Mouse (Mus musculus) urinary bladder, adult 2 months (tissue): ENCODE measurements at regions not wholly inside any gene's neighbourhood (a gene's known extent, or its start where the extent isn't known, plus 50 kb on each side); places are given as distances from the start of the nearest gene placed in this dataset.

Experiments
- DNase-seq: peaks from one replicate; pipeline ENCODE4 v3.0.0; 2022; ENCODE audit warnings: low spot score

GRCm38 (mm10) chr17:88116321-88116720, 51.2 kb upstream of the Fbxo11 start:
- no peak for DNase-seq

DNA sequence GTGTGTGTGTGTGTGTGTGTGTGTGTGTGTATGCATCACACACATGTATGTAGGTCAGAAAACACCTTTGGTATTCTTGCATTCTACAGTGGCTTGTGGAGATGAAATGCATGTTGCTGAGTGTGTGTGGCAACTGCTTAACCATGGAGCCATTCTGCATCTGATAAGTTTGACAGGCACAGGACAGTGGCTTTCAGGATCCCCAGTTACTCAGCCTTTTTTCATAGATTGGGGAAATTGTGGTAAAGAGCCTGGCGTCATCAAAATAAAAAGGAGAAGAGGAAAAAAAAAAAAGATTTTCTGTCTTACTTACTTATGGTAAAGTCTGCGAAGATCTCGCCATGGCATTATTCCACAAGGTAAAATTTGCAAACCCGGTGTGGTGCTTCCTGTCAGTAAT, 53.6 kb upstream of the Fbxo11 start:
- DNase-seq = no peak

GRCm38 (mm10) chr17:88123711-88124110, 58.6 kb upstream of the Fbxo11 start:
- no peak for DNase-seq

DNA sequence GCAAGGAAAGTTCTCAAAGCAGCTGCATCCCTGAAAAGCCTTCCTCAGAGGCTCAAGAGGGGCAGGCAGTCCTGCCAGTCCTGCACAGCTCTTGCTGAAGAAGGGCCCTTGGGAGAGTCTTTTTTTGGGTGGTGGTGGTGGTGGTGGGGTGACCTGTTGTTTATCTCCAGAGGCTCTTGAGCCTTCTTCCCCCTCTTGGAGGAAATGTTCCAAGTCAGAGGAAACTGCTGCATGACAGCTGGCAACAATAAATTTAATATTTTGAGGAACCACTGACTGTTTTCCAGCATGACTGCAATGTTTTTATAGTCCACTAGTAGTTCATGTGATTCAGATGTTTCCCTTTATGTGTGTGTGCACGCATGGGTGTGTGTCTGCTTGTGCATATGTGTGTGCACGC, 62.0 kb upstream of the Fbxo11 start:
- DNase-seq = no peak

DNA sequence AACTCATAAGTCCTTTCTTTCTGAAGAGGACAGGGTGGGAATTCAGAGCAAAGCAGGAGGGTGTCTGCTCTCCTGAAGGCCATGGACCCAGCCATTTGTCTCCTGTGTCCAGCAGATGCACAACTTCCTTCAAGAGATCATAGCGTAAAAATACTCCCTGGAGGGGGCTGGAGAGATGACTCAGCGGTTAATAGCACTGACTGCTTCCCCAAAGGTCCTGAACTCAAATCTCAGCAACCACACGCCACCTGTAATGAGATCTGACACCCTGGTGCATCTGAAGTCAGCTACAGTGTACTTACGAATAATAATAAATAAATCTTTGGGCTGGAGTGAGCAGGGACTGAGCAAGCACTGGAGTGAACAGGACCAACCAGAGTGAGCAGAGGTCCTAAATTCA, 66.2 kb upstream of the Fbxo11 start:
- no peak for DNase-seq

GRCm38 (mm10) chr17:88131980-88132379, 66.9 kb upstream of the Fbxo11 start:
- DNase-seq = no peak

DNA sequence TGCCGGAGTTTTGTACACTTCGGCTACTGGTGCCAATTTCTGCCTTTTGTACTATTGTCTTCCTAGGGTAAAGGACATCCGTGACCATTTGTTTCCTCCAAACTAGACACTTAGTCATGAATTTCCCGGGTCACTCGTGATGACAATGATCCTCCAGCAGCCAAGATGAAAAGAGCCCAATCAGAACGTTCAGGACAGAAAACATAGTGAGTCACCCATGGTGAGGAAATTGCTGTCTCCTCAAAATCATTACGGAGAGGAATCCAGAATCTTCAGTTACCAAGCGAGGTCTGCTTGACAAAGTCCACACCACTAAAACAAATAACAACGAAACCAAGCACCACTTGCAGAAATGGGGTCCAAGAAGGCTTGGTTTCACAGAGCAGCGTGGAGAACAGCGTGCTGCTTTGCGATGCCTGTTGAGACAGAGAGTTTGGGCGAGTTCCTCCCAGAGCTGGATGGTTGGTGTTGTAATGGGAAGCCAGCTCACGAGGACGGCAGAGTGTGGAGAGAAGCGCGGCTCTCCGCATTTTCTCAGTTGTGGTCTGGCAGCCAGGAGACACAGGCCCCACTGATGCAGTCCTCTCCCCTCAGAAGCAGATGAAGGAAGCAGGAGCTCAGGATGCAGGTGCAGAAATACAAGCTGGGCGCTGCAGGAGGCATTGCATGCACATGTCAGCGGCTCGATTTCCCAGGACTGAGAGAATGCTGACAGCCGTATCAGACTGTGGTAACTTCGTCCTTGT, 67.7 kb upstream of the Fbxo11 start:
- DNase-seq = no peak

- no peak for DNase-seq
Measured at GRCm38 (mm10) chr17:88134546-88134945, 69.5 kb upstream of the Fbxo11 start.

DNA sequence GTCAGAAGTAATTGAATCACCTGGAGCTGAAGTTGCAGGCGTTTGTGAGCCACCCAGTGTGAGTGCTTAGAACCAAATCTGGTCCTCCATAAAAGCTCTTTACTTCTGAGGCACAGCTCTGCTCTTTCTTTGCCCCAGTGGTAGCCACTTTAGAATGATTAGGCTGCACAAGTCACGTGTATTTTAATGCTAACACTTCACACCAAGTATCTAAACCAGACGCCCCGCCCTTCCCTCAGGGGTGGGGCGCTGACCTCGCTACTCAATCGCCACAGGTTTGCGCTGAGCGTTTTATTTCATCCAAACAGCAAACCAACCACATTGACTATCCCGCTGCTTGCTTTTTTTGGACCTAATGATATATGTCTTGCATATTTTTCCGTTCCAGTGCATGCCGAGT, 76.4 kb upstream of the Fbxo11 start:
- DNase-seq = no peak

GRCm38 (mm10) chr17:88142003-88142402, 76.9 kb upstream of the Fbxo11 start:
- no peak for DNase-seq

GRCm38 (mm10) chr17:88142809-88143208, 77.7 kb upstream of the Fbxo11 start:
- no peak for DNase-seq

DNA sequence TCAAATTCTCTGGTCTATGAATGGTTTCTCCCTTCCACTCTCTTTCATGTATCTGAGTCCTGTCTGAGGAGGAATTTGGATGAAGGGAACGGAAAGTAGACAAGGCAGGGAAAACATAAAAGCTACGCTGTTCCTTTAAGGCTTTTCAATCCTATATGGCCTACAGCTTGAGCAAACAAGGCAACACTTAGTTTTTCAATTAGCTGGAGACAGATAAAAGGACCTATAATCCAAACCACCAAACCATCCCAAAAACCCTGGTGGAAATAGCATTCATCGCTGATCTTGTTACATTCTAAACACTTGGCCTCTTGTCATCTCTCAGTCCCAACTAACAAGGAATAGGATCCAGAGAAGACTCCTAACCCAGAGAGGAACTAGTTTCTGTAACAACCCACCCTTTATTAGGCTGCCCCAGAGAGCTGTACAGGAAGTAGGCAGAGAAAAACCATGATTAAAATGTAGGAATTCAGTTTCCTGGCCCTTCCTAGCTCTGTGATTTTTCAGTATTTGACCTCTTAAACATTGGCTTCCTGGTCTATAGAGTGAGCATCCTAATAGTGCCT, 78.4 kb upstream of the Fbxo11 start:
- DNase-seq = no peak

DNA sequence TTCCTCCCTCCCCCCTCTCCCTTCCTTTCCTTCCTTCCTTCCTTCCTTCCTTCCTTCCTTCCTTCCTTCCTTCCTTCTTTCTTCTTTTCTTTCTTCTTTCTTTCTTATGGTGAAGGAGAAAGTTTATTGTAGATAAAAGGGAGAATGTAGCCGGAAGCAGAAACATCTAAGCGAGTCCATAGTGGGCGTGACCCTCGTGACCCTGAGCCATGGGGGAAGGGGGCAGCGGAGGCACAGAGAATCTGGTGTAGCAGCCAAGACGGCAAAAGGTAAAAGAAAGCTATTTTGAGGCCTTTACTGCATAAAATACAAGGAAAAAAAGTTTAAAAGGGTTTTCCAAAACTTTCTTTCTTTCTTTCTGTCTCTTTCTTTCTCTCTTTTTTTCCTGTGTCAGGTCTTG, 93.5 kb upstream of the Fbxo11 start:
- DNase-seq = no peak

GRCm38 (mm10) chr17:88159212-88159668, 94.1 kb upstream of the Fbxo11 start:
- no peak for DNase-seq

DNA sequence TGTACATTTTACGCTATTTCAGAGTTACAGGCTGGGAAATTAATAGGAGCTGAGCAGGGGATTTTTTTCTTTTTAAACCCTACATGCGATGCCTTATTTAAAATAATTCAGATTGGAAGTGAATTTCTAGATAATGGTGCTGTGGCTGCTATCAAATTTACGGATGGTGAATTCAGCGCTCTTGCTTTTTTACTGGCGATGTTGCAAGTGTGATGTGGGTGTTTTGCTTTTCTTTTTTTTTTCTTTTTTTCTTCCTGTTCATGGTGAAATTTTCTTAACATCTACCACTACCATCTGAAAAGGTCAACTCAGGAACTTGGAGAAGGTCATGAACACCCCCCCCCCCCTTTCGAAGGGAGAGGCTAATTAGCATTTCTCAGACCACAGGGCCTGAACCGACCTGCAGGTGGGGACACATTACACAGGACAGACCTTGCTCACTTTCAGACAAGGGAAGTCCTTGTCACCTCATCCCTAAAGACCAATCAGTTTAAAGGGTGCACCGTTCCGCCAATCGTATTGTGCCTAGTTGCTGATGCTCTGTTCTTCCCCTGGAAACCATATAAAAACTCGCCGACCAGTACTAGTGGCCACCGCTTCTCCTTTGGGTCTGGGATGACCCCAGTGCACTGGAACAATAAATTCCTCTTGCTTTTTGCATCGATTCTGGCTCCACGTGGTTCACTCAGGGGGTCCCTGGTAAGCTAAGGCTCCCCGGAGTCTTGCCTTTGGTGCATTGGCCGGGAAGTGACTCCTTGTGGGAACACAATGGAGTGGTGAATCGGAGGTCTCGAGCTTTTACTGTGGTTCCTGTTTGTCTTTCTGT, 95.0 kb upstream of the Fbxo11 start:
- DNase-seq = no peak

DNA sequence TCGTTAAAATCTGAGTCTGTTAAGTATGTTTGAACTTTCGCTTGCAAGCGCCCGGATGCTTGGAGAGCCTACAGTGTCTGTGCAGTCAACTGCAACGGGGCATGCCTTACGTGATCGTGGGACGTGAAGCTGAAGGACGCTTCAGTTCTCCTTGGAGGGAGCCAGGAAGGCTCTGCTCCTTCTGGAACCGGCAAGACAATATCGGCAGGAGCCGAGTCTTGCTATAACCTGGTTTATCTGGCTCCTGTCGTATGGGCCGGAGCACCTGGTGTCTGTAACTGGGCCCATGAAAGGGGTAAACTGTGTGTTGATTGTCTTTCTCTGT, 95.5 kb upstream of the Fbxo11 start:
- DNase-seq = no peak

GRCm38 (mm10) chr17:88161766-88162165, 96.7 kb upstream of the Fbxo11 start:
- DNase-seq = no peak

DNA sequence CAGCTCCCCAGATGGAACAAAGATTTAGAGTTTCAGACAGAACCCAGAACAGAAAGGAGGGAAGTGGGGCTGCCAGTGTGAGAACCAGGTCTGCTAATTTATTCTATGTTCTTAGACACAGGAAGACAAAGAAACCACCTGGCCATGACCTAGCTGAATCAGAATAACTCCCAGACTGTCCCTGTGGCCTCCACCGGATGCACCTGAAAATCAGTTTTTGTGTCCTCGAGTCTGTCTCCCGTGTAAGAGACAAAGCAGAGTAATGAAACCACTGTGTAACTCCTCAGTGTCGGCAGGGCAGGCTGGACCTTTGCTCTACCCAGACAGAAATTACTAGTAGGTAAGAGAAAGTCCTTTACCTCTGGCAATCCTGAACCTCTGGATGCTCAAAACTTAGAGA, 99.7 kb upstream of the Fbxo11 start:
- DNase-seq = no peak

- no peak for DNase-seq
Measured at GRCm38 (mm10) chr17:88165811-88166210, 100.7 kb upstream of the Fbxo11 start.

- no peak for DNase-seq
Measured at GRCm38 (mm10) chr17:88168262-88169096, 103.4 kb upstream of the Fbxo11 start.

DNA sequence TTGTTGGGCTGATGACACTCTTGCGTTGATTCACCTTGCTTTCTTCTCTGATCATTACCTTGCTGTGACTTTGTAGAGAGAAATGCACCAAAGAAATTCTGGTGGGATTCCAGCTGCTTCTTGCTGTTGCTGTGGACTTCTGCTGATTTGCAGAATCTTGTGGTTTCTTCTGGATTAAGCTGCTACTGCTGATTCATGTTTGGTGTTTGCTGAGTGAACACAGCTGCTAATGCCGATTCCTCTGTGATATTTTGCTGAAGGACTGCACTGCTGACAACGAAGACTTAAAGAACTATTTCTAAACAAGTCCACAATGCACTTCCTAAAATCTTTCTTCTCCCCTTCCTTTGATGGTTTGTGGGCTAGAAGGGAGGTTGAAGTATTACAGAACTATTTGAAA, 106.5 kb upstream of the Fbxo11 start:
- DNase-seq = no peak

GRCm38 (mm10) chr17:88173354-88174032, 108.4 kb upstream of the Fbxo11 start:
- DNase-seq = no peak
